Mouse (Mus musculus) ES-Bruce4 (cell line): Measurements from ENCODE around the gene Fyn.

Source experiments
- CTCF ChIP-seq: IDR thresholded peaks from one replicate; pipeline ENCODE4 v1.8.1; 2011; ENCODE audit warnings: low read depth, low read length
- EP300 ChIP-seq: IDR thresholded peaks from 2 replicates; pipeline ENCODE4 v1.6.1; 2011; ENCODE audit warnings: low read depth, low read length; ENCODE audit not compliant: insufficient read depth
- POLR2A ChIP-seq: IDR thresholded peaks from one replicate; pipeline ENCODE4 v1.8.1; 2011; ENCODE audit warnings: low read length; ENCODE audit not compliant: insufficient read depth

DNA sequence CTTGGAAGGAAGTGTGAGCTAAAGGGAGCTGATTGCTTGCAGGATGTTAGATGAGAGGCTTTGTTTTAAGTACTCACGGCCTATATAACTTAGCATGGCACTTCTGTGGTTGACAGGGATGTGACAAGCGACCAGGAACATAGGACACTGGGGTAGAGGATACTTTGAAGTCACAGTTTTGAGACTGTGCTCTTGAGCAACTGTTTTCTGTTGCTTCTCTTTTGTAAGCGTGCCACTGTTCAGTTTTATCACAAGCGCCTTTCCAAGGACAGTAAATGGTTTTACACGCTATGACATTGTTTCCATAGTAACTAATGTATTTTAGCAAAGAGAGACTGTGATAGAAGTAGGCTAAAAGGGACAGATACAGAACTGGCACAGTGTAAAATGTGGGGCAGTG lies 18.4 kb downstream of the Fyn start:
- TF ChIP-seq POLR2A (no peak), CTCF (no peak), EP300 (no peak)
